Mouse (Mus musculus): Measurements from ENCODE around the gene Sfn. TPM values are rescaled to one million over a fixed set of nuclear protein-coding genes. Genes with fewer than 3 reads are reported as not detected.

Sfn gene
- polyA plus RNA-seq, 1 experiment, result 0.56 TPM

- H3K79me2 ChIP-seq (ENCODE audit: control insufficient read depth, insufficient read depth), result peaks cover 27% of the 10 kb centered on the region
- H3K27me3 ChIP-seq (ENCODE audit: control insufficient read depth, insufficient read depth, insufficient read length), result no peaks in the 10 kb centered on the region
- H3K4me2 ChIP-seq (ENCODE audit: low read depth), result no peak overlapping the region
- TF ChIP-seq POLR2AphosphoS2 (IDR thresholded peaks at IDR 0.05; ENCODE audit: insufficient read length, low read depth), result no peak
- no peak for TF ChIP-seq E2F4 (IDR thresholded peaks at IDR 0.05; ENCODE audit: insufficient read depth)
- no peak for TF ChIP-seq REST (IDR thresholded peaks at IDR 0.05; ENCODE audit: insufficient read depth, insufficient read length)
- TF ChIP-seq TCF12 (IDR thresholded peaks at IDR 0.05; ENCODE audit: insufficient read depth, poor library complexity, severe bottlenecking), result no peak
- TF ChIP-seq POLR2A (IDR thresholded peaks at IDR 0.05; ENCODE audit: insufficient read length, low read depth), result no peak
- H3K36me3 ChIP-seq (ENCODE audit: control insufficient read depth, insufficient read depth), result no peaks in the 10 kb centered on the region
- H3K4me3 ChIP-seq, result no peak overlapping the region
- H3ac ChIP-seq (ENCODE audit: control insufficient read depth, insufficient read length), result no peak overlapping the region
Measured at GRCm38 (mm10) chr4:133627039-133627438, 25.1 kb upstream of the Sfn start.

GRCm38 (mm10) chr4:133626621-133627020, 24.7 kb upstream of the Sfn start:
- TF ChIP-seq REST (IDR thresholded peaks at IDR 0.05; ENCODE audit: insufficient read depth, insufficient read length) (no peak), SRF (IDR thresholded peaks at IDR 0.05; ENCODE audit: control insufficient read depth, insufficient read length, low read depth) (no peak), MYOG (IDR thresholded peaks at IDR 0.05; ENCODE audit: control insufficient read depth in 1 of 3, insufficient read depth in 1 of 3, insufficient read length in 2 of 3, low read depth in 2 of 3) (no peak), E2F4 (IDR thresholded peaks at IDR 0.05; ENCODE audit: insufficient read depth) (no peak), MAX (IDR thresholded peaks at IDR 0.05; ENCODE audit: low read depth) (no peak), CEBPB (IDR thresholded peaks at IDR 0.05; ENCODE audit: insufficient read depth, poor library complexity, severe bottlenecking) (no peak), TCF12 (IDR thresholded peaks at IDR 0.05; ENCODE audit: insufficient read depth, poor library complexity, severe bottlenecking) (no peak), POLR2A (IDR thresholded peaks at IDR 0.05; ENCODE audit: insufficient read length, low read depth) (no peak), MYOD1 (IDR thresholded peaks at IDR 0.05; ENCODE audit: control insufficient read depth in 1 of 3, insufficient read length in 2 of 3, low read depth in 2 of 3) (no peak), TCF3 (IDR thresholded peaks at IDR 0.05; ENCODE audit: insufficient read length, low read depth) (no peak), USF1 (IDR thresholded peaks at IDR 0.05; ENCODE audit: low read depth) (no peak), POLR2AphosphoS2 (IDR thresholded peaks at IDR 0.05; ENCODE audit: insufficient read length, low read depth) (no peak)
- Histone ChIP-seq H3K27me3 (ENCODE audit: control insufficient read depth, insufficient read depth, insufficient read length) (no peaks in the 10 kb centered on the region), H3K79me2 (ENCODE audit: control insufficient read depth, insufficient read depth) (peaks cover 22% of the 10 kb centered on the region), H3K4me2 (ENCODE audit: low read depth) (no peak overlapping the region), H3K4me3 (no peak overlapping the region), H3K36me3 (ENCODE audit: control insufficient read depth, insufficient read depth) (no peaks in the 10 kb centered on the region), H3ac (ENCODE audit: control insufficient read depth, insufficient read length) (no peak overlapping the region)

DNA sequence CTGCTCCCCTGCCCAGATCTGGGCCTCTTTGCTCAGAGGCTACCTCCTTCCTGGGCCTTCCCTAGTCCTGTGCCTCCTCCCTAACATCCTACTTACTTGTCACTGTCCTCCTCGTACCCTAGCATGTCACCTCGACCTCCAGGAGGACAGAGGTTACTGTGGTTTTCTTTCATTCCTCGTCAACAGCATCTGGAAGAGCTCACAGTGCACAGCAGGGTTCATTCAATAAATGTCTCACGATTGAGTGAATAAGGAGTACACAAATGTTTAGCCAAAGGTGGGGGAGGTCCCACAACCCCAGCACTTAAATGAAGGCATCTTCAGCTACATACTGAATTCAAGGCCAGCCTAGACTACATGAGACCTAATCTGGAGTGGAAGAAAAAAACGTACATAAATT, 24.3 kb upstream of the Sfn start:
- Histone ChIP-seq H3K4me2 (ENCODE audit: low read depth) (no peak overlapping the region), H3ac (ENCODE audit: control insufficient read depth, insufficient read length) (no peak overlapping the region), H3K36me3 (ENCODE audit: control insufficient read depth, insufficient read depth) (no peaks in the 10 kb centered on the region), H3K4me3 (no peak overlapping the region), H3K27me3 (ENCODE audit: control insufficient read depth, insufficient read depth, insufficient read length) (no peaks in the 10 kb centered on the region), H3K79me2 (ENCODE audit: control insufficient read depth, insufficient read depth) (peaks cover 18% of the 10 kb centered on the region)
- TF ChIP-seq POLR2AphosphoS2 (IDR thresholded peaks at IDR 0.05; ENCODE audit: insufficient read length, low read depth), result no peak
- no peak for TF ChIP-seq POLR2A (IDR thresholded peaks at IDR 0.05; ENCODE audit: insufficient read length, low read depth)
- no peak for TF ChIP-seq MYOD1 (IDR thresholded peaks at IDR 0.05; ENCODE audit: control insufficient read depth in 1 of 3, insufficient read length in 2 of 3, low read depth in 2 of 3)
- no peak for TF ChIP-seq USF1 (IDR thresholded peaks at IDR 0.05; ENCODE audit: low read depth)
- TF ChIP-seq TCF3 (IDR thresholded peaks at IDR 0.05; ENCODE audit: insufficient read length, low read depth), result no peak
- TF ChIP-seq MAX (IDR thresholded peaks at IDR 0.05; ENCODE audit: low read depth), result no peak
- no peak for TF ChIP-seq TCF12 (IDR thresholded peaks at IDR 0.05; ENCODE audit: insufficient read depth, poor library complexity, severe bottlenecking)
- no peak for TF ChIP-seq REST (IDR thresholded peaks at IDR 0.05; ENCODE audit: insufficient read depth, insufficient read length)
- no peak for TF ChIP-seq MYOG (IDR thresholded peaks at IDR 0.05; ENCODE audit: control insufficient read depth in 1 of 3, insufficient read depth in 1 of 3, insufficient read length in 2 of 3, low read depth in 2 of 3)
- no peak for TF ChIP-seq CEBPB (IDR thresholded peaks at IDR 0.05; ENCODE audit: insufficient read depth, poor library complexity, severe bottlenecking)

- Histone ChIP-seq H3K79me2 (ENCODE audit: control insufficient read depth, insufficient read depth) (peaks cover 17% of the 10 kb centered on the region), H3K27me3 (ENCODE audit: control insufficient read depth, insufficient read depth, insufficient read length) (no peaks in the 10 kb centered on the region), H3K4me3 (no peak overlapping the region), H3K36me3 (ENCODE audit: control insufficient read depth, insufficient read depth) (no peaks in the 10 kb centered on the region), H3K4me2 (ENCODE audit: low read depth) (no peak overlapping the region), H3ac (ENCODE audit: control insufficient read depth, insufficient read length) (no peak overlapping the region)
- TF ChIP-seq TCF12 (IDR thresholded peaks at IDR 0.05; ENCODE audit: insufficient read depth, poor library complexity, severe bottlenecking), result no peak
- no peak for TF ChIP-seq SRF (IDR thresholded peaks at IDR 0.05; ENCODE audit: control insufficient read depth, insufficient read length, low read depth)
- no peak for TF ChIP-seq POLR2A (IDR thresholded peaks at IDR 0.05; ENCODE audit: insufficient read length, low read depth)
Measured at GRCm38 (mm10) chr4:133625621-133626071, 23.7 kb upstream of the Sfn start.

GRCm38 (mm10) chr4:133624830-133625229, 22.9 kb upstream of the Sfn start:
- Histone ChIP-seq H3ac (ENCODE audit: control insufficient read depth, insufficient read length) (no peak overlapping the region), H3K27me3 (ENCODE audit: control insufficient read depth, insufficient read depth, insufficient read length) (no peaks in the 10 kb centered on the region), H3K36me3 (ENCODE audit: control insufficient read depth, insufficient read depth) (no peaks in the 10 kb centered on the region), H3K79me2 (ENCODE audit: control insufficient read depth, insufficient read depth) (peaks cover 17% of the 10 kb centered on the region), H3K4me3 (no peak overlapping the region), H3K4me2 (ENCODE audit: low read depth) (no peak overlapping the region)
- TF ChIP-seq MAX (IDR thresholded peaks at IDR 0.05; ENCODE audit: low read depth), result no peak
- TF ChIP-seq SRF (IDR thresholded peaks at IDR 0.05; ENCODE audit: control insufficient read depth, insufficient read length, low read depth), result no peak
- TF ChIP-seq POLR2A (IDR thresholded peaks at IDR 0.05; ENCODE audit: insufficient read length, low read depth), result no peak
- TF ChIP-seq TCF12 (IDR thresholded peaks at IDR 0.05; ENCODE audit: insufficient read depth, poor library complexity, severe bottlenecking), result no peak
- no peak for TF ChIP-seq TCF3 (IDR thresholded peaks at IDR 0.05; ENCODE audit: insufficient read length, low read depth)
- TF ChIP-seq MYOD1 (IDR thresholded peaks at IDR 0.05; ENCODE audit: control insufficient read depth in 1 of 3, insufficient read length in 2 of 3, low read depth in 2 of 3), result no peak
- TF ChIP-seq MYOG (IDR thresholded peaks at IDR 0.05; ENCODE audit: control insufficient read depth in 1 of 3, insufficient read depth in 1 of 3, insufficient read length in 2 of 3, low read depth in 2 of 3), result no peak
- no peak for TF ChIP-seq E2F4 (IDR thresholded peaks at IDR 0.05; ENCODE audit: insufficient read depth)
- no peak for TF ChIP-seq CEBPB (IDR thresholded peaks at IDR 0.05; ENCODE audit: insufficient read depth, poor library complexity, severe bottlenecking)
- no peak for TF ChIP-seq USF1 (IDR thresholded peaks at IDR 0.05; ENCODE audit: low read depth)
- no peak for TF ChIP-seq REST (IDR thresholded peaks at IDR 0.05; ENCODE audit: insufficient read depth, insufficient read length)
- no peak for TF ChIP-seq POLR2AphosphoS2 (IDR thresholded peaks at IDR 0.05; ENCODE audit: insufficient read length, low read depth)

All from myocyte (in vitro differentiated cells).